Mouse (Mus musculus) liver, adult (tissue): Measurements from ENCODE around the gene Ano4.

ENCODE experiments used
- GATA4 ChIP-seq: IDR thresholded peaks from 2 replicates; pipeline ENCODE4 v1.6.1; 2014; ENCODE audit warnings: mild to moderate bottlenecking, low read length; ENCODE audit not compliant: insufficient replicate concordance

Ano4 gene

GRCm38 (mm10) chr10:89344491-89345195 is at the start of gene Ano4:
Gene Ano4 (minus strand): TSS chr10:89344762.
- TF ChIP-seq GATA4, result no peak

GRCm38 (mm10) chr10:89392687-89393086 is 48.1 kb upstream of the Ano4 start:
- no peak for TF ChIP-seq GATA4

- no peak for TF ChIP-seq GATA4
These were observed 47.1 kb upstream of the Ano4 start for GRCm38 (mm10) chr10:89391571-89392163.

- no peak for TF ChIP-seq GATA4
These were observed 41.9 kb upstream of the Ano4 start for GRCm38 (mm10) chr10:89386461-89386860.

- TF ChIP-seq GATA4, result no peak
These were observed 38.9 kb upstream of the Ano4 start for GRCm38 (mm10) chr10:89383462-89383861.

GRCm38 (mm10) chr10:89377750-89378149 is 33.2 kb upstream of the Ano4 start:
- no peak for TF ChIP-seq GATA4

GRCm38 (mm10) chr10:89370051-89370450 is 25.5 kb upstream of the Ano4 start:
- TF ChIP-seq GATA4, result no peak

GRCm38 (mm10) chr10:89358933-89359332 is 14.4 kb upstream of the Ano4 start:
- no peak for TF ChIP-seq GATA4

- no peak for TF ChIP-seq GATA4
These were observed 10.1 kb upstream of the Ano4 start for GRCm38 (mm10) chr10:89354639-89355038.

- TF ChIP-seq GATA4, result no peak
These were observed 6.9 kb upstream of the Ano4 start for GRCm38 (mm10) chr10:89351416-89351815.

GRCm38 (mm10) chr10:89345606-89346005 is 1.0 kb upstream of the Ano4 start:
- no peak for TF ChIP-seq GATA4

- no peak for TF ChIP-seq GATA4
These were observed 603 bp upstream of the Ano4 start for GRCm38 (mm10) chr10:89345196-89345533.

GRCm38 (mm10) chr10:89344132-89344490 is 451 bp downstream of the Ano4 start:
- TF ChIP-seq GATA4, result no peak

- TF ChIP-seq GATA4, result no peak
These were observed 846 bp downstream of the Ano4 start for GRCm38 (mm10) chr10:89343716-89344115.

GRCm38 (mm10) chr10:89330261-89330660 is 14.3 kb downstream of the Ano4 start:
- no peak for TF ChIP-seq GATA4

GRCm38 (mm10) chr10:89329806-89330205 is 14.8 kb downstream of the Ano4 start:
- no peak for TF ChIP-seq GATA4

- no peak for TF ChIP-seq GATA4
These were observed 15.7 kb downstream of the Ano4 start for GRCm38 (mm10) chr10:89328876-89329275.
